Mouse (Mus musculus): ENCODE measurements around the gene Slc27a2.
"Not testable (repeated sequence)": the region's sequence is repeated elsewhere in the genome, so short reads cannot be mapped to it uniquely, and the experiment has no call there.

Slc27a2 gene

GRCm38 (mm10) chr2:126601918-126602600 lies 49.9 kb downstream of the Slc27a2 start:
- no peak for DNase-seq (ENCODE audit: low spot score in 2 of 2)

- DNase-seq (ENCODE audit: low spot score in 2 of 2) = peak in 1 of 2 experiments; percentile 5
Observed at GRCm38 (mm10) chr2:126606061-126606687, 54.0 kb downstream of the Slc27a2 start.

- DNase-seq (ENCODE audit: low spot score in 2 of 2) = no peak
Observed at GRCm38 (mm10) chr2:126606688-126607062, 54.5 kb downstream of the Slc27a2 start.

GRCm38 (mm10) chr2:126607553-126608203 lies 55.5 kb downstream of the Slc27a2 start:
- DNase-seq (ENCODE audit: low spot score in 2 of 2) = no peak

- DNase-seq (ENCODE audit: low spot score in 2 of 2) = not testable (repeated sequence)
Observed at GRCm38 (mm10) chr2:126609600-126609999, 57.4 kb downstream of the Slc27a2 start.

- DNase-seq (ENCODE audit: low spot score in 2 of 2) = no peak
Observed at GRCm38 (mm10) chr2:126615355-126615754, 63.1 kb downstream of the Slc27a2 start.

GRCm38 (mm10) chr2:126618470-126619179 lies 66.4 kb downstream of the Slc27a2 start:
- no peak for DNase-seq (ENCODE audit: low spot score in 2 of 2)

GRCm38 (mm10) chr2:126619249-126619704 lies 67.1 kb downstream of the Slc27a2 start, which contains the start of gene Hdc:
Gene Hdc (minus strand): TSS chr2:126619299.
- no peak for DNase-seq (ENCODE audit: low spot score in 2 of 2)

- no peak for DNase-seq (ENCODE audit: low spot score in 2 of 2)
Observed at GRCm38 (mm10) chr2:126622455-126622854, 70.2 kb downstream of the Slc27a2 start.

- no peak for DNase-seq (ENCODE audit: low spot score in 2 of 2)
Observed at GRCm38 (mm10) chr2:126623138-126623537, 70.9 kb downstream of the Slc27a2 start.

GRCm38 (mm10) chr2:126628455-126628995 lies 76.3 kb downstream of the Slc27a2 start:
- no peak for DNase-seq (ENCODE audit: low spot score in 2 of 2)

GRCm38 (mm10) chr2:126633165-126633564 lies 81.0 kb downstream of the Slc27a2 start:
- DNase-seq (ENCODE audit: low spot score in 2 of 2) = no peak

- no peak for DNase-seq (ENCODE audit: low spot score in 2 of 2)
Observed at GRCm38 (mm10) chr2:126635939-126636823, 84.0 kb downstream of the Slc27a2 start.
